ENCODE assay signal across 8 mouse cellular contexts in the genomic region with DNA sequence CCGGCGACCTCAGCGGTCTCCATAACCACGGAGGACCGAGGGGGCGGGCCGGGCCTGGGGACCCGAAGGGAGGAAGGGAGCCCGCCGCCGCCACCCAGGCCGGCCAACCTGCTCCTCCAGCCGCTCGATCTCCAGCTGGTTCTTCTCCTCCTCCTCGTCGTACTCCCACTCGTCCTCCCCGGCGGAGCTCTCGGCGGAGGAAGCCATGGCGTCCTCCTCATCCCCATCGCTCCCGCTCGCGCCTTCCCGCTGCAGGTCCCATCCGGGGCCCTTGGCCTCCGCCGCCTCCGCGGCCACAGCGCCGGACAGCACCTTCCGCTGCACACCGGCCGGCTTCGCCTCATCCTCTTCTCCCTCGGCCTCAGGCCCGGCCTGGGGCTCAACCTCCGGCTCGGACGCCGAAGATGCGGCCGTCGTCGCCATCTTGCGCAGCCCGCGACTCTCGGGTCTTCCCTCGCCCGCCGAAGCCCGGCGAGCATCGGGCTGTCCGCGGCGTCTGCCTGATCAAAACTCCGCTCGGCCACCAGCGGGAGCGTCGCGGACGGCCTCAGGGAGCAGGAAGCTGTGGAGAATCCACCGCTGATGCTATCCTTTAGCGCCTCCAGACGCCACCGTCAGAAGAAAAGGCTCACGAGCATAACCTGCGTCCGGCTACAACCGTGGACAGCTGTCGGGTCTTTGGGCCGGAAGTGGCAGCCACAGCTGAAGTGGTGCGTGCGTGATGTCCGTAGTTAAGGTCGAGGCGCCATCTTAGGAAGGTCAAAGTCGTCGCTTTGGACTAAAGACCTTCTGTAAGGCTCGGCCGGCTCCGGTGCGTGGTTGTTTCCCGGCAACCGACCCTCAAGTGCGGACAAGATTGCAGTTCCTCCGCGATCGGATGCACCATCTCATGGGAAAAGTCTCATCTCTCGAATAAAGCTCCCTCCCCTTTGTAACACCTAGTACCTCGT. TPM values are rescaled to one million over a fixed set of nuclear protein-coding genes. Genes with fewer than 3 reads are reported as not detected.
A peak's percentile ranks its signal among the peaks of the same experiment; 100 is the strongest.
DNase-seq lines count a peak whose midpoint lies in the region; ATAC-seq and TF ChIP-seq lines count a peak whose summit lies in the region.

No protein-coding gene starts in this region.

- WGBS in hindbrain, embryonic 12.5 days, result under 1% methylated on average over 88 of the region's 97 CpGs

- peak overlapping the region; percentile 93 for H3K4me3 ChIP-seq in hindbrain, embryonic 12.5 days

- in situ Hi-C loops in Patski (cut with MboI; ENCODE audit: low pct_unique_long_range_greater_than_20kb), result loop anchor here (5.0 to 25.0 kb wide), 2 partner anchors 161 to 1459 kb away; no protein-coding TSS in a partner anchor

- peak; percentile 70 for DNase-seq in Patski (ENCODE audit: low read depth, low spot score)
- DNase-seq in cerebellum, postnatal 10 days, result peak; percentile 88 to 90
- peak; percentile 82 to 85 for DNase-seq in frontal cortex, postnatal 10 days (ENCODE audit: low spot score in 2 of 2)
- peak; percentile 91 to 94 for DNase-seq in layer of hippocampus, postnatal 14 days (ENCODE audit: low spot score in 2 of 2)
- DNase-seq in lung, postnatal 14 days, result peak; percentile 85
- DNase-seq in retina, adult 2 months (ENCODE audit: low read depth, low spot score), result peak; percentile 88
- peak; percentile 83 to 84 for DNase-seq in thymus, postnatal 36 days

- H3K27me3 ChIP-seq in Patski, result no peaks in the 10 kb centered on the region
- H3K27me3 ChIP-seq in hindbrain, embryonic 12.5 days, result no peaks in the 10 kb centered on the region

- H3K9ac ChIP-seq in hindbrain, embryonic 12.5 days, result peak overlapping the region; percentile 95

- CTCF ChIA-PET in Patski (lab: Charles Lee), result no interaction called here

- H3K36me3 ChIP-seq in hindbrain, embryonic 12.5 days, result peaks cover 53% of the 10 kb centered on the region

- H3K4me2 ChIP-seq in hindbrain, embryonic 12.5 days (replicated peaks), result peak overlapping the region; percentile 95

- H3K9me3 ChIP-seq in hindbrain, embryonic 12.5 days (replicated peaks), result no peaks in the 10 kb centered on the region

- POLR2A ChIA-PET in Patski (lab: Charles Lee), result interaction anchor here (0.7 to 0.8 kb wide), 2 partner anchors 54 to 137 kb away, joined by 3 to 4 read pairs; partner anchors contain the start of gene Coro1c

- H3K4me1 ChIP-seq in hindbrain, embryonic 12.5 days, result peaks cover 28% of the 10 kb centered on the region

- H3K27ac ChIP-seq in hindbrain, embryonic 12.5 days, result peak overlapping the region; percentile 98

- peak; percentile 58 for ATAC-seq in Patski
- peak; percentile 78 for ATAC-seq in hindbrain, embryonic 12.5 days (ENCODE audit: low FRiP score)

- TF ChIP-seq CTCF in Patski (IDR thresholded peaks at IDR 0.05), result no peak

RNA-seq across cellular contexts. Expression of gene Sart3, which starts 0.8 kb away (rescaled TPM):
- polyA plus RNA-seq in Patski (2021), result 63.4 TPM
- 71.9 and 80.6 TPM in 2 replicates for polyA plus RNA-seq in hindbrain, embryonic 12.5 days (2016; fragmentation: Nextera tagmentation; extraction: Ambion mirVana)
- total RNA-seq in layer of hippocampus, postnatal 14 days (2021), result 10 to 100 TPM; 35.0 to 37.5 TPM

RNA-seq across cellular contexts. Expression of gene Iscu, which starts 1.1 kb away (rescaled TPM):
- polyA plus RNA-seq in Patski (2021), result 189 TPM
- 101 and 106 TPM in 2 replicates for polyA plus RNA-seq in hindbrain, embryonic 12.5 days (2016; fragmentation: Nextera tagmentation; extraction: Ambion mirVana)
- 10 to 100 TPM; 89.1 to 98.0 TPM for total RNA-seq in layer of hippocampus, postnatal 14 days (2021)

RNA-seq across cellular contexts. Expression of gene Tmem119, which starts 28.8 kb away (rescaled TPM):
- polyA plus RNA-seq in Patski (2021), result not detected
- polyA plus RNA-seq in hindbrain, embryonic 12.5 days (2016; fragmentation: Nextera tagmentation; extraction: Ambion mirVana), result 41.0 and 44.1 TPM in 2 replicates
- total RNA-seq in layer of hippocampus, postnatal 14 days (2021), result 10 to 100 TPM; 20.7 to 22.6 TPM

RNA-seq across cellular contexts. Expression of gene Ficd, which starts 35.9 kb away (rescaled TPM):
- 8.5 TPM for polyA plus RNA-seq in Patski (2021)
- polyA plus RNA-seq in hindbrain, embryonic 12.5 days (2016; fragmentation: Nextera tagmentation; extraction: Ambion mirVana), result 7.6 and 7.8 TPM in 2 replicates
- 10 to 100 TPM in 1 of 2 experiments, 1 to 10 TPM in 1; 9.6 to 12.0 TPM for total RNA-seq in layer of hippocampus, postnatal 14 days (2021)

RNA-seq across cellular contexts. Expression of gene 1700069L16Rik, which starts 46.9 kb away (rescaled TPM):
- polyA plus RNA-seq in Patski (2021), result not detected
- polyA plus RNA-seq in hindbrain, embryonic 12.5 days (2016; fragmentation: Nextera tagmentation; extraction: Ambion mirVana), result not detected in 2 replicates
- not detected for total RNA-seq in layer of hippocampus, postnatal 14 days (2021)

Comparison
In these comparisons a context has a peak if more than half of its experiments do, and no peak if none do; other contexts are left out.
1. Peak in every context shown above with its lines: DNase-seq, ATAC-seq, H3K4me3 ChIP-seq and H3K27ac ChIP-seq.
2. RNA of gene Tmem119, which starts 28.8 kb away (polyA plus RNA-seq): 41.0 to 44.1 TPM in hindbrain, embryonic 12.5 days; not detected in Patski (single experiment); every median in the first group is over 10 times any median in the second.